Mouse (Mus musculus) MEL (cell line): ENCODE results near the gene Lima1. TPM values are rescaled to one million over a fixed set of nuclear protein-coding genes. Genes with fewer than 3 reads are reported as not detected.

Experiments
- DNase-seq: peaks from one replicate; pipeline ENCODE4 v3.0.0; 2011; ENCODE audit warnings: low read depth, low spot score
- H3K27ac ChIP-seq: 2 replicates; pipeline ENCODE4 v1.5.1; 2012; ENCODE audit warnings: low read depth, mild to moderate bottlenecking, control low read depth, low read length, moderate library complexity; ENCODE audit not compliant: control insufficient read depth
- H3K27me3 ChIP-seq, 2 experiments: fragments of 150-350 bp in 1 of 2; sonication (generic) in 1 of 2; 2 replicates each; pipeline ENCODE4 v1.6.1; 2012; ENCODE audit warnings: low read length in 2 of 2, mild to moderate bottlenecking in 2 of 2, improper control_type of control experiment in 1 of 2, moderate library complexity in 1 of 2; ENCODE audit not compliant: insufficient read depth in 2 of 2, control insufficient read depth in 1 of 2
- H3K36me3 ChIP-seq, 2 experiments: 2 replicates each; pipeline ENCODE4 v1.6.1; 2012 to 2014; ENCODE audit warnings: low read length in 2 of 2, improper control_type of control experiment in 1 of 2, inconsistent platforms in 1 of 2, mild to moderate bottlenecking in 1 of 2; ENCODE audit not compliant: insufficient read depth in 2 of 2, control insufficient read depth in 1 of 2
- H3K4me1 ChIP-seq, 2 experiments: fragments of 150-350 bp in 1 of 2; sonication (generic) in 1 of 2; 2 replicates each; pipeline ENCODE4 v1.6.1; 2012; ENCODE audit warnings: low read length in 2 of 2, improper control_type of control experiment in 1 of 2, mild to moderate bottlenecking in 1 of 2; ENCODE audit not compliant: insufficient read depth in 2 of 2, control insufficient read depth in 1 of 2
- H3K4me3 ChIP-seq, 2 experiments: fragments of 150-350 bp in 1 of 2; sonication (generic) in 1 of 2; 2 replicates each; pipeline ENCODE4 v1.5.1; 2012; ENCODE audit warnings: low read depth in 2 of 2, low read length in 2 of 2, mild to moderate bottlenecking in 2 of 2, moderate library complexity in 2 of 2, control low read depth in 1 of 2, improper control_type of control experiment in 1 of 2; ENCODE audit not compliant: control insufficient read depth in 1 of 2, insufficient read depth in 1 of 2
- H3K79me2 ChIP-seq: 2 replicates; pipeline ENCODE4 v1.6.1; 2012; ENCODE audit warnings: mild to moderate bottlenecking, low read length, moderate library complexity; ENCODE audit not compliant: control insufficient read depth, poor library complexity, insufficient read depth
- H3K9ac ChIP-seq: 2 replicates; pipeline ENCODE4 v1.6.1; 2012; ENCODE audit warnings: low read depth, mild to moderate bottlenecking, control low read depth, low read length, moderate library complexity; ENCODE audit not compliant: control insufficient read depth, poor library complexity, severe bottlenecking
- H3K9me3 ChIP-seq: fragments of 150-350 bp; sonication (generic); replicated peaks from 2 replicates; pipeline ENCODE4 v1.6.1; 2012; ENCODE audit warnings: mild to moderate bottlenecking, low read length, improper control_type of control experiment, moderate library complexity; ENCODE audit not compliant: insufficient read depth
- CHD1 ChIP-seq: IDR thresholded peaks from 2 replicates; pipeline ENCODE4 v1.6.1; 2012; ENCODE audit warnings: low read depth, mild to moderate bottlenecking, inconsistent platforms, low read length, improper control_type of control experiment
- CTCF ChIP-seq, 3 experiments: IDR thresholded peaks in 2 of 3; conservative IDR thresholded peaks in 1 of 3; 2 replicates each; pipeline ENCODE4 v1.5.1; 2011 to 2012; ENCODE audit warnings: low read length in 3 of 3, low read depth in 2 of 3, mild to moderate bottlenecking in 2 of 3, improper control_type of control experiment in 1 of 3, inconsistent platforms in 1 of 3, mixed read lengths in 1 of 3, moderate library complexity in 1 of 3; ENCODE audit not compliant: control insufficient read depth in 1 of 3, insufficient read depth in 1 of 3, poor library complexity in 1 of 3, severe bottlenecking in 1 of 3
- E2F4 ChIP-seq: IDR thresholded peaks from 2 replicates; pipeline ENCODE4 v1.6.1; 2011; ENCODE audit warnings: low read depth, low read length, improper control_type of control experiment, borderline replicate concordance
- EP300 ChIP-seq, 2 experiments: IDR thresholded peaks; 2 replicates each; pipeline ENCODE4 v1.6.1; 2011; ENCODE audit warnings: improper control_type of control experiment in 2 of 2, low read length in 2 of 2, low read depth in 1 of 2, mild to moderate bottlenecking in 1 of 2
- ETS1 ChIP-seq: IDR thresholded peaks from 2 replicates; pipeline ENCODE4 v1.6.1; 2012; ENCODE audit warnings: low read depth, mild to moderate bottlenecking, inconsistent platforms, low read length, improper control_type of control experiment, moderate library complexity
- GATA1 ChIP-seq: IDR thresholded peaks from 2 replicates; pipeline ENCODE4 v1.6.1; 2011; ENCODE audit warnings: low read depth, low read length, improper control_type of control experiment
- HCFC1 ChIP-seq: IDR thresholded peaks from 2 replicates; pipeline ENCODE4 v1.6.1; 2012; ENCODE audit warnings: low read depth, mild to moderate bottlenecking, inconsistent platforms, low read length, improper control_type of control experiment, moderate library complexity
- JUND ChIP-seq: IDR thresholded peaks from 2 replicates; pipeline ENCODE4 v1.6.1; 2011; ENCODE audit warnings: low read depth, mild to moderate bottlenecking, improper control_type of control experiment, low read length
- KAT2A ChIP-seq: conservative IDR thresholded peaks from 2 replicates; pipeline ENCODE4 v1.6.1; 2012; ENCODE audit warnings: low read depth, low read length, improper control_type of control experiment, inconsistent platforms
- MAFK ChIP-seq: IDR thresholded peaks from 2 replicates; pipeline ENCODE4 v1.6.1; 2011; ENCODE audit warnings: low read depth, mild to moderate bottlenecking, low read length, improper control_type of control experiment, borderline replicate concordance
- MAZ ChIP-seq: IDR thresholded peaks from 2 replicates; pipeline ENCODE4 v1.6.1; 2012; ENCODE audit warnings: low read depth, mild to moderate bottlenecking, inconsistent platforms, low read length, improper control_type of control experiment
- MEF2A ChIP-seq: IDR thresholded peaks from 2 replicates; pipeline ENCODE4 v1.6.1; 2014; ENCODE audit warnings: low read depth, mild to moderate bottlenecking, inconsistent platforms, low read length, improper control_type of control experiment; ENCODE audit not compliant: poor library complexity, insufficient replicate concordance, severe bottlenecking; ENCODE audit errors: extremely low read depth
- MYB ChIP-seq: IDR thresholded peaks from 2 replicates; pipeline ENCODE4 v1.6.1; 2011; ENCODE audit warnings: mild to moderate bottlenecking, low read depth, low read length, improper control_type of control experiment
- MYC ChIP-seq: IDR thresholded peaks from 2 replicates; pipeline ENCODE4 v1.6.1; 2011; ENCODE audit warnings: low read depth, mild to moderate bottlenecking, low read length, improper control_type of control experiment, moderate library complexity
- NRF1 ChIP-seq: IDR thresholded peaks from 2 replicates; pipeline ENCODE4 v1.6.1; 2014; ENCODE audit warnings: low read depth, mild to moderate bottlenecking, inconsistent platforms, low read length, improper control_type of control experiment, moderate library complexity; ENCODE audit not compliant: poor library complexity, insufficient read depth, severe bottlenecking
- POLR2A ChIP-seq, 2 experiments: IDR thresholded peaks; 2 replicates each; pipeline ENCODE4 v1.6.1; 2011 to 2012; ENCODE audit warnings: low read length in 2 of 2, mild to moderate bottlenecking in 2 of 2, control low read depth in 1 of 2, improper control_type of control experiment in 1 of 2, low read depth in 1 of 2, moderate library complexity in 1 of 2; ENCODE audit not compliant: control insufficient read depth in 1 of 2, insufficient read depth in 1 of 2, poor library complexity in 1 of 2
- POLR2AphosphoS2 ChIP-seq: IDR thresholded peaks from 2 replicates; pipeline ENCODE4 v1.6.1; 2011; ENCODE audit warnings: low read length, improper control_type of control experiment
- RAD21 ChIP-seq: IDR thresholded peaks from 2 replicates; pipeline ENCODE4 v1.6.1; 2011; ENCODE audit warnings: mild to moderate bottlenecking, low read depth, low read length, improper control_type of control experiment
- SIN3A ChIP-seq: IDR thresholded peaks from 2 replicates; pipeline ENCODE4 v1.6.1; 2012; ENCODE audit warnings: low read length, improper control_type of control experiment, inconsistent platforms
- SMC3 ChIP-seq: IDR thresholded peaks from 2 replicates; pipeline ENCODE4 v1.6.1; 2011; ENCODE audit warnings: low read depth, low read length, improper control_type of control experiment
- TBP ChIP-seq: IDR thresholded peaks from 2 replicates; pipeline ENCODE4 v1.8.0; 2011; ENCODE audit warnings: low read depth, low read length, improper control_type of control experiment
- TCF12 ChIP-seq: IDR thresholded peaks from 2 replicates; pipeline ENCODE4 v1.6.1; 2014; ENCODE audit warnings: low read depth, mild to moderate bottlenecking, inconsistent platforms, low read length, improper control_type of control experiment, moderate library complexity
- UBTF ChIP-seq: IDR thresholded peaks from 2 replicates; pipeline ENCODE4 v1.6.1; 2012; ENCODE audit warnings: low read depth, mild to moderate bottlenecking, inconsistent platforms, low read length, improper control_type of control experiment, moderate library complexity, borderline replicate concordance; ENCODE audit not compliant: insufficient read depth
- USF2 ChIP-seq, 2 experiments: IDR thresholded peaks; 2 replicates each; pipeline ENCODE4 v1.6.1; 2011 to 2012; ENCODE audit warnings: improper control_type of control experiment in 2 of 2, low read length in 2 of 2, borderline replicate concordance in 1 of 2, inconsistent platforms in 1 of 2, low read depth in 1 of 2, mild to moderate bottlenecking in 1 of 2; ENCODE audit not compliant: insufficient read depth in 1 of 2
- ZMIZ1 ChIP-seq: IDR thresholded peaks from 2 replicates; pipeline ENCODE4 v1.6.1; 2012; ENCODE audit warnings: low read depth, mild to moderate bottlenecking, inconsistent platforms, low read length, improper control_type of control experiment, moderate library complexity
- ZNF384 ChIP-seq: IDR thresholded peaks from 2 replicates; pipeline ENCODE4 v1.6.1; 2012; ENCODE audit warnings: low read depth, mild to moderate bottlenecking, inconsistent platforms, low read length, improper control_type of control experiment
- polyA plus RNA-seq, 2 experiments: library from polyadenylated mRNA; stranded (reverse) in 1 of 2; unstranded in 1 of 2; fragments of >175 nt in 1 of 2; fragments of >200 nt in 1 of 2; gene quantifications; 2 replicates each; pipeline versions ENCODE4 v1.2.1 to v1.2.4; 2012; ENCODE audit warnings: low replicate concordance in 2 of 2, low read depth in 1 of 2; ENCODE audit not compliant: insufficient read length in 2 of 2, insufficient read depth in 1 of 2, missing spikeins in 1 of 2
- total RNA-seq: library from RNA; depleted of rRNA; stranded (reverse); fragments of 300-350 nt; gene quantifications from 2 replicates; pipeline ENCODE4 v1.2.3, GENCODE M21; 2012

The Lima1 gene
- total and polyA plus RNA-seq, 3 experiments = 1.1 to 7.9 TPM; not detected in 1

DNA sequence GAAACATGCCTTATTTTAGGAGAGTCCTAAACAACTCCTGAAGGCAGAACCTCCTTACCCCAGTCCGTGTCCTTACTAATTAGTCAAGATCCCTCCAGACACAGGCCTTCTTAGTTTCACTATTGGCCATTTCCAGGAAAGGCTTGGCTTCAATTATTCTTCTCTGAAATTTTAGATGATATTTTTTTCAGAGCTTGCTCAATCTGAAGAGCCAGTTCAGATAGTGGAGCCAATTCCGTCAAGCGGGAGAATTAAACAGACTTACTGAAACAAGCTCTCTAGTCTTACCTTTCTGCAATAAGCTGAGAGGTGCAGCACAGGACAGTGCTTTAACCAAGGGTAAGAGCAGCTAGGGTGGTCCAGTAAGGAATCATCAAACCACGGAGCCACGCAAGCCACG lies 11.9 kb downstream of the Lima1 start:
- Histone ChIP-seq H3K79me2 (no peaks in the 10 kb centered on the region), H3K27me3 (peaks cover 18 to 21% of the 10 kb centered on the region in 2 experiments), H3K9ac (no peak overlapping the region), H3K4me3 (no peak overlapping the region), H3K9me3 (no peaks in the 10 kb centered on the region), H3K4me1 (peaks cover 0 to 3% of the 10 kb centered on the region in 2 experiments; a peak in 1 of 4 replicates), H3K36me3 (no peaks in the 10 kb centered on the region; a peak in 1 of 4 replicates), H3K27ac (no peak overlapping the region)
- no peak for TF ChIP-seq POLR2AphosphoS2
- TF ChIP-seq ZNF384 = no peak
- TF ChIP-seq USF2 (IDR thresholded peaks at IDR 0.05; ENCODE audit: borderline replicate concordance in 1 of 2, insufficient read depth in 1 of 2, low read depth in 1 of 2, low read length in 2 of 2) = no peak
- TF ChIP-seq MYC = no peak
- no peak for TF ChIP-seq SMC3
- TF ChIP-seq CHD1 = no peak
- TF ChIP-seq TBP = no peak
- no peak for TF ChIP-seq MYB
- no peak for DNase-seq

DNA sequence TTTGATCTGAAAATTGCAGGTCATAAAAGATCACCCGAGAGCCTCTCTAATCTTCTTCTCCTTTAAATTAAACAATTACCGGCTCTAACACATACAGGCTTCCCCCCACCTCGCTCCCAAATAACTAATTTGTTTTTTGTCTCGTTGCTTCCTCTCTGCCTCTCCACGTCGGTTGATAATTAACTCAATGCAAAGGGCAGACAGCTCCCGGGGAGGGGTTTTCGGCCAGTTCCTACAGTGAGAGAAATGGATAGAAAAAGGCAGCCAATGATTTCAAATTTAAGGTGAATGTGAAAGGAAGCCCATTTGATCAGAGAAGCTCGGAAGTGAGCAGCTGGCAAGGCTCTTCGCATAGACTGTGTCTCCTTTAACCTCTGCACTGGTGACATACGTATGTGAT lies 12.8 kb downstream of the Lima1 start:
- peaks cover 16 to 23% of the 10 kb centered on the region in 2 experiments for H3K27me3 ChIP-seq
- H3K36me3 ChIP-seq = no peaks in the 10 kb centered on the region; a peak in 1 of 4 replicates
- TF ChIP-seq UBTF (no peak), TCF12 (no peak), ETS1 (no peak), SIN3A (no peak), SMC3 (no peak), MAZ (no peak), E2F4 (no peak), RAD21 (no peak)
- H3K4me3 ChIP-seq = no peak overlapping the region
- no peaks in the 10 kb centered on the region for H3K79me2 ChIP-seq
- DNase-seq = no peak
- H3K27ac ChIP-seq = no peak overlapping the region
- no peak overlapping the region for H3K9ac ChIP-seq
- no peaks in the 10 kb centered on the region for H3K9me3 ChIP-seq
- H3K4me1 ChIP-seq = peaks cover 0 to 3% of the 10 kb centered on the region in 2 experiments; a peak in 1 of 4 replicates

- Histone ChIP-seq H3K36me3 (no peaks in the 10 kb centered on the region; a peak in 1 of 4 replicates), H3K27ac (no peak overlapping the region), H3K79me2 (no peaks in the 10 kb centered on the region), H3K4me3 (no peak overlapping the region), H3K9ac (no peak overlapping the region), H3K4me1 (peaks cover 0 to 3% of the 10 kb centered on the region in 2 experiments; a peak in 1 of 4 replicates), H3K9me3 (no peaks in the 10 kb centered on the region), H3K27me3 (peaks cover 14 to 27% of the 10 kb centered on the region in 2 experiments)
- DNase-seq = no peak
- TF ChIP-seq CHD1 (no peak), MYC (no peak), EP300 (IDR thresholded peaks at IDR 0.05; ENCODE audit: low read depth in 1 of 2, low read length in 2 of 2) (no peak), RAD21 (no peak), ZMIZ1 (no peak), MYB (no peak), POLR2A (IDR thresholded peaks at IDR 0.05; ENCODE audit: control insufficient read depth in 1 of 2, insufficient read depth in 1 of 2, low read depth in 1 of 2, low read length in 2 of 2, poor library complexity in 1 of 2) (no peak), JUND (no peak), NRF1 (no peak), KAT2A (no peak), TCF12 (no peak), HCFC1 (no peak), TBP (no peak), MAFK (no peak), GATA1 (no peak), MEF2A (no peak), CTCF (IDR thresholded peaks at IDR 0.05 in 2 of 3, conservative IDR thresholded peaks at IDR 0.05 in 1 of 3; ENCODE audit: control insufficient read depth in 1 of 3, insufficient read depth in 1 of 3, low read depth in 2 of 3, low read length in 3 of 3, poor library complexity in 1 of 3, severe bottlenecking in 1 of 3) (no peak)
Observed at GRCm38 (mm10) chr15:99861955-99862354, 13.3 kb downstream of the Lima1 start.
